Mouse (Mus musculus) stomach, embryonic 16.5 days (tissue): ENCODE data around the gene Eno1. TPM values are rescaled to one million over a fixed set of nuclear protein-coding genes. Genes with fewer than 3 reads are reported as not detected.
"Not testable (repeated sequence)": the region's sequence is repeated elsewhere in the genome, so short reads cannot be mapped to it uniquely, and the experiment has no call there.

Source experiments
- ATAC-seq: fragments of 200-750 bp; cut with Nextera tagmentation; 2 replicates; pipeline ENCODE4 v1.8.0; 2017; ENCODE audit warnings: moderate number of reproducible peaks, moderate TSS enrichment; ENCODE audit not compliant: insufficient read depth, low FRiP score
- H3K27ac ChIP-seq: fragments of 300-500 bp; sonication (generic); 2 replicates; pipeline ENCODE4 v1.5.1; 2014; ENCODE audit warnings: low read length
- H3K27me3 ChIP-seq: fragments of 300-500 bp; sonication (generic); 2 replicates; pipeline ENCODE4 v1.6.1; 2014; ENCODE audit warnings: low read length, control low read depth, mixed read lengths; ENCODE audit not compliant: control insufficient read depth, insufficient read depth
- H3K36me3 ChIP-seq: fragments of 300-500 bp; sonication (generic); 2 replicates; pipeline ENCODE4 v1.6.1; 2014; ENCODE audit warnings: low read length; ENCODE audit not compliant: control insufficient read depth, insufficient read depth
- H3K4me1 ChIP-seq: fragments of 300-500 bp; sonication (generic); 2 replicates; pipeline ENCODE4 v1.6.1; 2014; ENCODE audit warnings: low read length, control low read depth, mixed read lengths; ENCODE audit not compliant: control insufficient read depth, insufficient read depth
- H3K4me2 ChIP-seq: fragments of 300-500 bp; sonication (generic); 2 replicates; pipeline ENCODE4 v1.6.1; 2014; ENCODE audit warnings: low read depth, low read length, mixed read lengths
- H3K4me3 ChIP-seq: fragments of 300-500 bp; sonication (generic); replicated peaks from 2 replicates; pipeline ENCODE4 v1.5.1; 2014; ENCODE audit warnings: mild to moderate bottlenecking, low read length
- H3K9ac ChIP-seq: fragments of 300-500 bp; sonication (generic); 2 replicates; pipeline ENCODE4 v1.6.1; 2014; ENCODE audit warnings: low read length
- H3K9me3 ChIP-seq: fragments of 300-500 bp; sonication (generic); replicated peaks from 2 replicates; pipeline ENCODE4 v1.6.1; 2016; ENCODE audit warnings: low read length, control low read depth; ENCODE audit not compliant: control insufficient read depth
- WGBS: fragments of 180-500 bp; shearing (Covaris S2); extraction: QIAGEN DNeasy Blood & Tissue Kit; methylation state at CpG from one replicate; pipeline ENCODE4 v1.1.7; 2014; 5-methylcytosine and 5-hydroxymethylcytosine counted together
- polyA plus RNA-seq: library from polyadenylated mRNA; unstranded; fragments of >200 nt; fragmentation: Nextera tagmentation; extraction: Ambion mirVana; gene quantifications from 2 replicates; pipeline ENCODE4 v1.2.1, GENCODE M21; 2015

Gene Eno1
- polyA plus RNA-seq, 1 experiment from 2014 or later = 1,468 TPM

GRCm38 (mm10) chr4:150281018-150281761, 44.7 kb downstream of the Eno1 start, which contains the start of gene Rere:
Gene Rere (plus strand): TSS chr4:150281646.
- H3K27ac ChIP-seq = peak within 1 kb of the TSS; percentile 99
- H3K4me2 ChIP-seq = peak within 1 kb of the TSS; percentile 73
- ATAC-seq = peak; percentile 99
- WGBS = under 1% methylated on average over 37 of the region's 60 CpGs
- H3K9me3 ChIP-seq = no peaks in the 10 kb centered on the region
- no peaks in the 10 kb centered on the region for H3K27me3 ChIP-seq
- no peaks in the 10 kb centered on the region for H3K36me3 ChIP-seq
- peaks cover 19% of the 10 kb centered on the region for H3K4me1 ChIP-seq
- peak within 1 kb of the TSS; percentile 87 for H3K4me3 ChIP-seq
- peak within 1 kb of the TSS; percentile 97 for H3K9ac ChIP-seq

GRCm38 (mm10) chr4:150281891-150282630, 45.5 kb downstream of the Eno1 start:
- peak overlapping the region; percentile 91 for H3K27ac ChIP-seq
- H3K4me1 ChIP-seq = peaks cover 19% of the 10 kb centered on the region
- WGBS = 1% methylated on average over 50 of the region's 50 CpGs
- H3K9ac ChIP-seq = peak overlapping the region; percentile 97
- H3K9me3 ChIP-seq = no peaks in the 10 kb centered on the region
- ATAC-seq = peak; percentile 20; the same call in 1 of the 2 replicates
- H3K4me2 ChIP-seq = peak overlapping the region; percentile 73
- peak overlapping the region; percentile 87 for H3K4me3 ChIP-seq
- H3K36me3 ChIP-seq = no peaks in the 10 kb centered on the region
- no peaks in the 10 kb centered on the region for H3K27me3 ChIP-seq

- Histone ChIP-seq H3K36me3 (no peaks in the 10 kb centered on the region), H3K4me2 (peak overlapping the region; percentile 73), H3K9me3 (no peaks in the 10 kb centered on the region), H3K9ac (peak overlapping the region; percentile 97), H3K4me1 (peaks cover 19% of the 10 kb centered on the region), H3K27ac (peak overlapping the region; percentile 91), H3K4me3 (peak overlapping the region; percentile 87), H3K27me3 (no peaks in the 10 kb centered on the region)
- WGBS = 5% methylated on average over 5 of the region's 5 CpGs
- no peak for ATAC-seq
These were observed 46.3 kb downstream of the Eno1 start for GRCm38 (mm10) chr4:150282631-150283334.

DNA sequence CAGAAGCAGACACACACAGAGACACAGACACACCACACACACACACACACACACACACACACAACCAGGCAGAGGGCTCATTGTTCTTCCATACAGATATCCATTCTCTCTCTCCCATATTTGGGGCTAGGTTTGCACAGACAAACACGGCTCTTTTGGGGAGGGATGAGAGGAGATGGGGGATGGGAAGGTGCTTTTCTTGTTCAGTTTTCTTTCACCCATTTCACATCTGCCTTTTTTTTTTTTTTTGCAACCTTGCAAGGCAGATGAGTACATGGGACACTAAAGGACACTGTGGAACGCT, 46.8 kb downstream of the Eno1 start:
- Histone ChIP-seq H3K9me3 (no peaks in the 10 kb centered on the region), H3K4me1 (peaks cover 19% of the 10 kb centered on the region), H3K4me3 (peak overlapping the region; percentile 87), H3K27me3 (no peaks in the 10 kb centered on the region), H3K36me3 (no peaks in the 10 kb centered on the region), H3K27ac (peak overlapping the region; percentile 52), H3K9ac (peak overlapping the region; percentile 55), H3K4me2 (peak overlapping the region; percentile 73)
- no peak for ATAC-seq
- WGBS = 23% methylated on average over 2 of the region's 2 CpGs

- Histone ChIP-seq H3K27me3 (no peaks in the 10 kb centered on the region), H3K9ac (0 out of 2 replicates have a peak overlapping the region, but pooled peaks have one; percentile 55), H3K36me3 (no peaks in the 10 kb centered on the region), H3K4me2 (peak overlapping the region; percentile 73), H3K4me3 (peak overlapping the region; percentile 87), H3K4me1 (peaks cover 20% of the 10 kb centered on the region), H3K27ac (0 out of 2 replicates have a peak overlapping the region, but pooled peaks have one; percentile 52), H3K9me3 (no peaks in the 10 kb centered on the region)
- no peak for ATAC-seq
- 10% methylated on average over 6 of the region's 6 CpGs for WGBS
These were observed 47.5 kb downstream of the Eno1 start for GRCm38 (mm10) chr4:150283993-150284392.

DNA sequence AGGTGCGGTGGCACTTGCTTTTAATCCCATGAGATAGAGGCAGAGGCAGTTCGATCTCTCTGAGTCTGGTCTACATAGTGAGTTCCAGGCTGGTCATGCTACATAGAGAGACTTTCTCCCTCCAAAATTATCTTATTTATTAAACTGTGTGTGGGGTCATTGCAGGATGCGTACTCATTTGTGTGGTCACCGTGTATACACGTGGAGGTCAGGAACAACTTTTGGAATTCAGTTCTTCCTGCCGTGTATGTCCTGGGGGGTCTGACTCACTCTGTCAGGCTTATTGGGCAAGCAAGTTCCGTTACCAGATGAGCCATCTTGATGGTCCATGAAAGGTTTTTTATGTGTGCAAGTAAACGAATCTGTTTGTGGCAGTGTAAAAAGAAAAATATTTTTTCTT, 50.5 kb downstream of the Eno1 start:
- H3K4me1 ChIP-seq = peaks cover 22% of the 10 kb centered on the region
- no peaks in the 10 kb centered on the region for H3K36me3 ChIP-seq
- no peak overlapping the region for H3K27ac ChIP-seq
- no peaks in the 10 kb centered on the region for H3K9me3 ChIP-seq
- no peaks in the 10 kb centered on the region for H3K27me3 ChIP-seq
- no peak for ATAC-seq
- no peak overlapping the region for H3K9ac ChIP-seq
- no peak overlapping the region for H3K4me3 ChIP-seq
- WGBS = 84% methylated on average over 8 of the region's 8 CpGs
- no peak overlapping the region for H3K4me2 ChIP-seq

DNA sequence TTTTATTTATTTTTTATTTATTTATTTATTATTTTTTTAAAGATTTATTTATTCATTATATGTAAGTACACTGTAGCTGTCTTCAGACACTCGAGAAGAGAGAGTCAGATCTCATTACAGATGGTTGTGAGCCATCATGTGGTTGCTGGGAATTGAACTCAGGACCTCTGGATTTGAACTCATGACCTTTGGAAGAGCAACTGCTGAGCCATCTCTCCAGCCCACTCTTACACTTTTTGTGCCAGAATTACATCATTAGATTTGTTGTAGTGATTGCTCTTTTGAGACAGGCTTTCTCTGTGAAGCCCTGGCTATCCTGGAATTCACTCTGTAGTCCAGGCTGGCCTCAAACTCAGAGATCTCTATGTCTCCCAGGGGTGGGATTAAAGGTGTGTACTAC, 50.9 kb downstream of the Eno1 start:
- H3K9ac ChIP-seq = not testable (repeated sequence)
- 62% methylated on average over 1 of the region's 1 CpGs for WGBS

DNA sequence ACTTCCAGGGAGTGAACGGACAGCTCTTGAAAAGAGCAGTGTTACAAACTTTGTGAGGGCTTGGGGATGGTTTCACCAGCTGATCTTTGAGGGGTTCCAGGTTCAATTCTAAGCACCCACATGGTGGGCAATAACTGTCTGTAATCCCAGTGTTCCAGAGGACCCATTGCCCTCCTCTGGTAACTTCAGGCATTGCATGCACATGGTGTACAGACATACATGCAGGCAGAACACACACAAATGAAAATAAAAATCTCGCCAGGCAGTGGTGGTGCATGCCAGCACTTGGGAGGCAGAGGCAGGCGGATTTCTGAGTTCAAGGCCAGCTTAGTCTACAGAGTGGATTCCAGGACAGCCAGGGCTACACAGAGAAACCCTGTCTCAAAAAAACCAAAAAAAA, 55.4 kb downstream of the Eno1 start:
- Histone ChIP-seq H3K27me3 (no peaks in the 10 kb centered on the region), H3K9ac (no peak overlapping the region), H3K9me3 (no peaks in the 10 kb centered on the region), H3K36me3 (no peaks in the 10 kb centered on the region), H3K4me2 (no peak overlapping the region), H3K27ac (no peak overlapping the region), H3K4me3 (no peak overlapping the region), H3K4me1 (peaks cover 7% of the 10 kb centered on the region)
- ATAC-seq = no peak
- 91% methylated on average over 3 of the region's 3 CpGs for WGBS

More for the DNA sequence above, 50.9 kb downstream of the Eno1 start:
- H3K27me3 ChIP-seq, H3K27ac ChIP-seq, H3K4me2 ChIP-seq, H3K9me3 ChIP-seq, H3K36me3 ChIP-seq, ATAC-seq, H3K4me3 ChIP-seq: not testable (repeated sequence)
- peaks cover 22% of the 10 kb centered on the region for H3K4me1 ChIP-seq

GRCm38 (mm10) chr4:150294870-150295269, 58.3 kb downstream of the Eno1 start:
- Histone ChIP-seq H3K27ac (no peak overlapping the region), H3K4me3 (no peak overlapping the region), H3K36me3 (no peaks in the 10 kb centered on the region), H3K27me3 (no peaks in the 10 kb centered on the region), H3K9ac (no peak overlapping the region), H3K4me2 (no peak overlapping the region), H3K4me1 (no peaks in the 10 kb centered on the region; the same call in 1 of the 2 replicates), H3K9me3 (no peaks in the 10 kb centered on the region)
- no peak for ATAC-seq
- 92% methylated on average over 7 of the region's 7 CpGs for WGBS
